Mouse (Mus musculus): ENCODE measurements around the gene Gcnt7.

Gcnt7 gene

GRCm38 (mm10) chr2:172460647-172461046, 2.3 kb upstream of the Gcnt7 start:
- DNase-seq (ENCODE audit: low spot score in 2 of 2): no peak

DNA sequence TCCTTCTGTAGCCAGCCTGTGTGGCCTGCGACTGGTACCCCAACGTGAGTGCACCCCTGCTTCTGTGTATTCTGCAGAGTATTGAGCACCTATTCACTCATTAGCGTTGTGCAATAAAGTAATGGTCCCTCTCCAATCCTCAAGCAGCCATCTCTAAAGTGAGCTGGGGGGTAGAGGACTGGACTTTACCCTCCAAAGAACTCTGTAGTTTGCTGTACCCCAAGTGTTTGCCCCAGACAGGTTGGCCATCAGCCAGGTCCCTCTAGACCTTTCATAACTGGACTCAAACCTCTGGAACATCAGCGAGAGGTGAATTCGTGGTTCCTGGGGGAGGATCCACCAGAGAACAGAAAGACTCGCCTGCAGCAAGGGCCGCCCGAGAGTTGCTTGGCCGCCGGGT, 5.9 kb downstream of the Gcnt7 start:
- no peak for DNase-seq (ENCODE audit: low spot score in 2 of 2)

GRCm38 (mm10) chr2:172452031-172452430, 6.4 kb downstream of the Gcnt7 start:
- DNase-seq (ENCODE audit: low spot score in 2 of 2): no peak

DNA sequence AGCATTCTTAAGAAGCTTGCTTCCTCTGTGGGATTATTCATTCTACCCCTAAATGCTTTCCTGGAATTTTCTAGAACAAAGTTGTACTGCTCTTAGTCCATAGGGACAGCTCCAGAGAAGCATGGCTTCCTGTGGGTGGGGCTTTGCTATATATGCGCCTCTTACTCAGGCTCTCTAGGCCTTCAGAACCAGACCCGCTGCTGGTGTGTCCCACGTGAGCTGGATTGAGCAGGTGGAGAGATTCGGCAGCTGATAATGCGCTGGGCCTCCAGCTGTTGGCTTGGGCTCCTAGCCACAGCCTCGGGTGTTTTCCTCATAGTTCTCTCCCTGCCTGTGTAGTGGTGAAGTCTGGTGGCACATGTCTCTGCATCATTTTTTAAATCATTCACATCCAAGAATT, 7.8 kb downstream of the Gcnt7 start:
- DNase-seq (ENCODE audit: low spot score in 2 of 2): peak; percentile 27 to 41

DNA sequence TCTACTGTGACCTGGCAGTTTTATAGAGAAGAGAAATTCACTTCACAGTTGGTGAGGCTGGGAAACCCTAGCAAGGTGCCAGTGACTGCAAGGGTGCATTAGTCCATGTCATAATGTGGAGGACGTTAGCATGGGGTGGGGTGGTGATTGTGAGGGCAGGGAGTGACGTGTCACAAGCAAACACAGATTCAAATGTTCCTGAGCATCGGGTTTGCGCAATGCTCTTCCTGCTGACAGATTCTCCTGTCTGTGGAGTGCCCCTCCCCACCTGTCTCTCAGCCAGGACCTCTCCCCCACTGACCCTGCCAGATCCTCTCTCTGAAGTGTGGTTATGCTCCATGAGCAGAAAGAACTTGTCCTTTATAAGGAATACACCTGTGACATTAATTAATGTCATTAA, 10.1 kb downstream of the Gcnt7 start:
- DNase-seq (ENCODE audit: low spot score in 2 of 2): no peak

- DNase-seq (ENCODE audit: low spot score in 2 of 2): peak; percentile 27 to 54
Observed at GRCm38 (mm10) chr2:172447317-172447716, 11.1 kb downstream of the Gcnt7 start.

DNA sequence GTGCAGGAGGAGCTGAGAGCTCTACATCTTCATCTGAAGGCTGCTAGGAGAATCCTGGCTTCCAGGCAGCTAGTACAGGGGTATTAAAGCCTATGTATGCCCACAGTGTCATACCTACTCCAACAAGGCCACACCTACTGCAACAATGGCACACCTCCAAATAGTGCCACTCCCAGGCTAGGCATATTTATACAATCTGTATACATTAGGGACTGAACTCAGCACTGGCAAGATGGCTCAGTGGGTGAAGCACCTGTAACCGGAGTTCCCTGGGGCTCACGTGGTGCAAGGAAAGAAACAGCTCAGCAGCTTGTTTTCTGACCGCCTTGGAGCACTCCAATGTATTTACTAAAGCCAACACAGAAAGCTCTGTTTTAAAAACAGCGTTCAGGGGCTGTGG, 12.8 kb downstream of the Gcnt7 start:
- DNase-seq (ENCODE audit: low spot score in 2 of 2): no peak

- no peak for DNase-seq (ENCODE audit: low spot score in 2 of 2)
Observed at GRCm38 (mm10) chr2:172441176-172441575, 17.2 kb downstream of the Gcnt7 start.

- no peak for DNase-seq (ENCODE audit: low spot score in 2 of 2)
Observed at GRCm38 (mm10) chr2:172440640-172441005, 17.8 kb downstream of the Gcnt7 start.

DNA sequence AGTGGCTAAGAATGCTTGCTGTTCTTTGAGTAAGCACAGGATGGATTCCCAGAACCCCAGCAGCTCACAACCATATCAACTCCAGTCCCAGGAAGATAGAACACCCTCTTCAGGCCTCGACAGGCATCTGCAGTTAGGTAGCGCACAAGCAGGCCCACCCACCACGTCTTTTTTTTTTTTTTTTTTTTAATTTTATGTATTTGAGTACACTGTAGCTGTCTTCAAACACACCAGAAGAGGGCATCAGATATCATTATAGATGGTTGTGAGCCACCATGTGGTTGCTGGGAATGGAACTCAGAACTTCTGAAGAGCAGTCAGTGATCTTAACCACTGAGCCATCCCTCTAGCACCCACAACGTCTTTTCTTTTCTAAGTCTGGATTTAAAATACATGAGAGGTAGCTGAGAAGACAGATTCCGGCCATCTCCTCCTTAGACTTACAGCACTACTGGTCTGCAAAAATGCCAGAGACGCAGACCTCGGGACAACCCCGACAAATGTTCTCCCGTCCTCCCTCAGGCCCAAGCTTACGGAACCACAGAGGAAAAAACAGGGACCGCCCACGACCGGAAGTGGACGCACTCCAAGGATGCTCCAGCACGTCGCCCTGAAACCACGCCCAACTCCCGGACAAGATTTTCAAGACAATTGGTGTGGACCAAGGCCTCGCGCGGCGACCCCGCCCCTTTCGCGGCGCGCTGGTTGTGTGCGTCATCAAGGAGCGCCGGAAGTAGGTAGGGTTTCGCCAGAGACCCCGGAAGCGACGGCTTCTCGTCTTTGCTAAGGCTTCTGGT, 18.4 kb downstream of the Gcnt7 start, which contains the start of gene Rtf2:
Gene Rtf2, plus strand, starts transcription at position 714 of the 797 bp plus-strand sequence.
- DNase-seq (ENCODE audit: low spot score in 2 of 2): peak; percentile 94 to 98

GRCm38 (mm10) chr2:172437371-172437952, 20.9 kb downstream of the Gcnt7 start:
- DNase-seq (ENCODE audit: low spot score in 2 of 2): no peak

GRCm38 (mm10) chr2:172433746-172434145, 24.6 kb downstream of the Gcnt7 start:
- DNase-seq (ENCODE audit: low spot score in 2 of 2): peak; percentile 75 to 82

GRCm38 (mm10) chr2:172430609-172431008, 27.8 kb downstream of the Gcnt7 start:
- no peak for DNase-seq (ENCODE audit: low spot score in 2 of 2)

GRCm38 (mm10) chr2:172418208-172418607, 40.2 kb downstream of the Gcnt7 start:
- no peak for DNase-seq (ENCODE audit: low spot score in 2 of 2)

DNA sequence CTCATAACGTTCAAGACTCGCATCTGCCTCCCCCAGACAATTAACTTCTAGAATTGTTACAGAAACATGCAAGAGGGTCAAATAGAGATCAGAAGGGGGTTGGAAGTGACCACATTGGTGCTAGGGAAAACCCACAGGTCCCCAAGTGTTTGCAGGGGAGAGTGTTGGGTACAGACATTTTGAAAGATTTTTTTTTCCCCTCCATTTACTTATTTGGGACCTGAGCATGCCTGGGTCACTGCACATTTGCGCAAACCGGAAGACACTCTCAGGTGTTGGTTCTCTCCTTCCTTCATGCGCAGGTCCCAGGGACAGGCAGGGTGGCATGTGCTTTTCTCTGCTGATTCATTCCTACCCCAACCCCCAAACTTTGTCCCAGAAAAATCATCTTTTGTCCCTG, 41.5 kb downstream of the Gcnt7 start:
- no peak for DNase-seq (ENCODE audit: low spot score in 2 of 2)

GRCm38 (mm10) chr2:172416218-172416617, 42.2 kb downstream of the Gcnt7 start:
- DNase-seq (ENCODE audit: low spot score in 2 of 2): no peak

GRCm38 (mm10) chr2:172413894-172414293, 44.5 kb downstream of the Gcnt7 start:
- DNase-seq (ENCODE audit: low spot score in 2 of 2): no peak

- DNase-seq (ENCODE audit: low spot score in 2 of 2): no peak
Observed at GRCm38 (mm10) chr2:172413273-172413672, 45.1 kb downstream of the Gcnt7 start.

DNA sequence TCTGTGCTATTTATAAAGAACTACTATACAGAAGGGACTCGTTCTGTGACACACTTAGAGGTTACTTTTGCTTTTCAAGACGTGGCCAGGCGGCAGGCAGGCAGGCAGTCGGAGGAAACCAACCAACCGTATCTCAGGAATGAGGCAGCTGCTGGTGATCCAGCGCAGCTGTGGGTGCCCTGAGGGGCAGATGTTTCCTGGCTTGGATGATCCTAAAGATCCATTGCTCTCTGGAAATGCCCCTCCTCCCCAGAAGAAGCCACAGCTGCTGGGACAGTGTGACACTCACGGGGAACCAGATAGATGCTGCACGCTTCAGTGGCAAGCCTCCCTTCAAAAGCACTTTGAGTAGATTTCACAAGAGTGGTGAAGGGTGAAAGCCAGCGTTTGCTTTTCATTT, 45.9 kb downstream of the Gcnt7 start:
- DNase-seq (ENCODE audit: low spot score in 2 of 2): no peak

DNA sequence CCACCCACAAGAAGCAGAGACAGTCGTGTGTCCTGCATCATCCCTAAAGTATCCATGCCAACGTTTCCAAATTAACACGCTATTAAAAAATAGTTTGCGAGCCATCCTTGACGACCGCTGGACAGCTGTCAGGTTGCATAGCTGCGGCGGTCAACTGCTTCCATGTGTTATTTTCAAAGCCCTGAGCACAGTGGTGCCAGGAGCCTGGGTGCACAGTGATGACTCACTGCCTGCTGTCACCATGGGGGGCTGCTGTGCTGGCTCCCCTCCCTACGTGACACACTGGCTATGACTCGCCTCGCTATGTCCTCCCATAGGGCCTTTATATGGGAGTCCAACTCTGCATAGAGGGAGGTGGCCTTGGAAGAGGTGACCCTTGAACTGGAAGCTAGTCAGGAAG, 47.3 kb downstream of the Gcnt7 start:
- no peak for DNase-seq (ENCODE audit: low spot score in 2 of 2)

DNA sequence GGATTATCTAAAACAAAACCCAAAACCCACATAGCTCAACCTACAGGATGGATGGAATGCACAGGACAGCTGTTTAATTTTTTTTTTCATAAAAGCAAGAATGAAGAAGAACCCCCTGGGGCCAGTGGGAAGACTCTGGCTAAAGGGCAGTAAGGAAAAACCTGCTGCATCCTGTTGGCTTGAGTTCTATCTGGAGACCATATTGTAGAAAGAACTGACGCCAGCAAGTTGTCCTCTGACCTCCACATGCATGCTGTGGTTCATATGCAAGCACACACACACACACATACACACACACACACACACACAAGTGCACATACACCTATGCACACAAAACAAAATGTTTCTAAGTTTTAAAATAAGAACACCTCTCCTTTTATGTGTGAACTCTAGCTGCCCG, 47.7 kb downstream of the Gcnt7 start:
- no peak for DNase-seq (ENCODE audit: low spot score in 2 of 2)

- no peak for DNase-seq (ENCODE audit: low spot score in 2 of 2)
Observed at GRCm38 (mm10) chr2:172407499-172407898, 50.9 kb downstream of the Gcnt7 start.

DNA sequence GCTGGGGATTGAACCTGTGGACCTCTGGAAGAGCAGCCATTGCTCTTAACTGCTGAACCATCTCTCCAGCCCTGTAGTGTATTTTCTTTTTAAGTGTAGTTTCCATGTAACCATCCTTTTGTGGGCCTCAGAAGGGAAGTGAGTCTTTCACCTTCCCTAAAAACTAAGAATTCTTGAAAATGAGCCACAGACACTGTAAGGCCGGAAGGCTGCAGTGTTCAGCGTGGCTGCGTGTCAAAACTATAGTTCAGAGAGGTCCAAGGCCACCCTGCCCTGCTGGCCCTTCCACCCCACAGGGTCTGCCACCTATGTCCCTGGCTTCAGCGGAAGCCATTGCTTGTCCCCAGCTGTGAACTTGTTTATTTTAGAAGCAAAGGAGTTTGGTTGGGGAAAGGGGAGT, 52.2 kb downstream of the Gcnt7 start:
- no peak for DNase-seq (ENCODE audit: low spot score in 2 of 2)

- DNase-seq (ENCODE audit: low spot score in 2 of 2): no peak
Observed at GRCm38 (mm10) chr2:172405011-172405410, 53.4 kb downstream of the Gcnt7 start.

Data from thymus, postnatal 10 days (tissue).